Mouse (Mus musculus): ENCODE results near the gene Spata48.

Gene Spata48

GRCm38 (mm10) chr11:11530126-11530525 lies 68.2 kb downstream of the Spata48 start:
- in situ Hi-C loops (cut with MseI, MboI): no loop called here

- in situ Hi-C loops (cut with MseI, MboI): no loop called here
These were observed 74.4 kb downstream of the Spata48 start for GRCm38 (mm10) chr11:11536295-11536694.

GRCm38 (mm10) chr11:11545948-11546347 lies 84.1 kb downstream of the Spata48 start:
- in situ Hi-C loops (cut with MseI, MboI): no loop called here

GRCm38 (mm10) chr11:11546903-11547511 lies 85.1 kb downstream of the Spata48 start:
- in situ Hi-C loops (cut with MseI, MboI): no loop called here

- in situ Hi-C loops (cut with MseI, MboI): no loop called here
These were observed 85.8 kb downstream of the Spata48 start for GRCm38 (mm10) chr11:11547597-11548240.

DNA sequence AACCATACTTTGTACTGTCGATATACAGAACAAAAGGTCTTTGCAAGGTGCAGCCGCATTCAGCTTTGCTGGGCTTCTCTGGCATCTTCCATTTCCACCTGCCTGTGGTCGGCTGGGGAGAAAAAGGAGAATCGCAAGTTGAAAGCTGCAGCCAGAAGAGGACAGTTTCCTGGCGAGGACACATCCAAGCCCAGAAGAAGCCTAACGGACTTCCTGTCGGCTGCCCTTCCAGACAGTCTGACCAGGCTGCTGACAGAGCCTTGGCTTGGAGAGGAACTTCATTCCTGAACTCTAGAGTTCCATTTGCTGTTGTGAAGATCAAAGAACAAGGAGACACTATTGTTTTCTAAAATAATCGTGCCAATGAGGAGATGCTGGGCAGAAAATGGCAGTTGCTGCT lies 93.7 kb downstream of the Spata48 start:
- in situ Hi-C loops (cut with MseI, MboI): loop anchor here (5.0 kb wide), 1 partner anchor 187 kb away; no protein-coding TSS in a partner anchor

GRCm38 (mm10) chr11:11556186-11556585 lies 94.3 kb downstream of the Spata48 start:
- in situ Hi-C loops (cut with MseI, MboI): loop anchor here (5.0 kb wide), 1 partner anchor 186 kb away; no protein-coding TSS in a partner anchor

DNA sequence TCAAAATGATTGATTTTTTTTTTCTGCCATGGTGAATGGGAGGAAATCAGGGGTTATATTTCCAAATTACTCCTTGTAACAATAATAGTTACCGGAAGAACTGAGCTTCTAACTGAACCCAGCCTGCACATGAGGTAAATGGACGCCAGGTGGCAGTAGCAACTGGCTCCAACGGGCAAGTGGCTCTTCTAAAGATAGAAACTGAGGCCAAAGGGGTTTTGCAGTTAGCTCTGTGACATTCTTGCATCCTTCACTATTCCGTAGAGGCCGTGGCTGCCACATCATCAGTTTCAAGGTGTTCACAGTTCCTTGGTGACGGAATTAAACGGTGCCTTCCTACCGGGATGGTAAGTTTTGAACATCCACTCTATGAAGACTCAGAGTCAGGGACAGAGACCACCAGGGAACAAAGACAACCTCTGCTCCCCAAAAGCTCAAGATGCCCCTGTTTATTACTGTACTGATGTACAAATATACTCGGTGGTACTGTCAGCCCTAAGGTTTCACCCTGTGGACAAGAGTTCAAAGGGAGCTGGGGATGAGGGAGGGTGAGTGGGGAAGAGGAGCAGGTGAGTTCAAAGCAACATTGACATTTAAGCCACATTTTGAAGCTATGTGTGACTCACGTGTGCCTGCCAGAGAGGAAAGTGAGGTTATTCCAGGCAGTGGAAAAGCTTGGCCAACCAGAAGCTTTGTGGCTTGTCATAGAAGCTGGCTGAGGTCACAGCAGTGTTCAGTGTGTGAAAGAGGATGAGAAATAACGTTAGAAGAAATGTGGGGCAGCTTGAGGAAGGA lies 95.5 kb downstream of the Spata48 start:
- in situ Hi-C loops (cut with MseI, MboI): loop anchor here (5.0 kb wide), 1 partner anchor 185 kb away; no protein-coding TSS in a partner anchor

- in situ Hi-C loops (cut with MseI, MboI): loop anchor here (5.0 kb wide), 1 partner anchor 184 kb away; no protein-coding TSS in a partner anchor
These were observed 96.8 kb downstream of the Spata48 start for GRCm38 (mm10) chr11:11558662-11559061.

DNA sequence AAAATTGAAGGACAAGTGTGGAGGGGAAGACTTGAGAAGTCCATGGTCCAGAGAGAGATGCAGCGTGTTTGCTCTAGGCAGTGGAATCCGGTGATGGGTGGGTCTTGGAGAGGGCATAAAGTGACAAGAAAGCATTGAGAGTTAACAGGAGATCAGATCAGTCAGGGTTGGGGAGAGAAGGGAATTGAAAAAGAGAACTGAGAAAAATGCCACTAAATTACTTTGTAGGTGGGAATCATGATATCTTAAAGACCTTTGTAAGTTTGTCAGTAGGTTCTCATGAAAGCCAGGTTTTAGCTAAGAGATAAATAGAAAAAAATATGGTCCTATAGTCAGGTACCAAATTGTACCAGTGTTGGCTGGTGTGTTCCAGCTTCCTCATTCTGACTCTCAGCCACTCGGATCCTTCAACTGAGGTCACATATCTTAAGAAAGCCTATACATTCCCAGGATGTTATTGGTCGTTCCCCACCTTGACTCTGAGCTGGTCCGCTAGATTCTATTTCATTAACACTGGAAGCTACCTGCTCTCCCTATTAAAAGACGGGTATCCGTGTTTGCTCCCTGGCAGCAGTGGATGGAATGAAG lies 97.3 kb downstream of the Spata48 start:
- in situ Hi-C loops (cut with MseI, MboI): loop anchor here (5.0 kb wide), 1 partner anchor 183 kb away; no protein-coding TSS in a partner anchor

DNA sequence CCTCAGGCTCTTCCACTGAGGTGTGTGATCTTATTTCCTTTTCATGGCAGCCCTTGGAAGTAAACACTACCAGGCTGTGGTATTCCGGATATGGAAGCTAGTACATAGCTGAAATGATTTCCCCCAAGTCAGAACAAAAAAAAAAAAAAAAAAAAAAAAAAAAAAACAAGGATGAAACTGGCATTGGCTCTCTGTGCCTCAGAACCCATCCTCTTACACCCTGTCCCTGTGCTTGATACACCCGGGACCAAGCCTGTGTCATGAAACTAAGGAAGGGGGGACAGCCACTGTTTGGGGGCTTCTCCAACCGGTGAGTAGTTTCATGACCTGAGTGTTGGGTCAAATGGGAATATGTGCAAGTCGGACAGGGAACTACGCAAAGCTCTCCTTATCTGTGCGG lies 99.2 kb downstream of the Spata48 start:
- in situ Hi-C loops (cut with MseI, MboI): no loop called here

DNA sequence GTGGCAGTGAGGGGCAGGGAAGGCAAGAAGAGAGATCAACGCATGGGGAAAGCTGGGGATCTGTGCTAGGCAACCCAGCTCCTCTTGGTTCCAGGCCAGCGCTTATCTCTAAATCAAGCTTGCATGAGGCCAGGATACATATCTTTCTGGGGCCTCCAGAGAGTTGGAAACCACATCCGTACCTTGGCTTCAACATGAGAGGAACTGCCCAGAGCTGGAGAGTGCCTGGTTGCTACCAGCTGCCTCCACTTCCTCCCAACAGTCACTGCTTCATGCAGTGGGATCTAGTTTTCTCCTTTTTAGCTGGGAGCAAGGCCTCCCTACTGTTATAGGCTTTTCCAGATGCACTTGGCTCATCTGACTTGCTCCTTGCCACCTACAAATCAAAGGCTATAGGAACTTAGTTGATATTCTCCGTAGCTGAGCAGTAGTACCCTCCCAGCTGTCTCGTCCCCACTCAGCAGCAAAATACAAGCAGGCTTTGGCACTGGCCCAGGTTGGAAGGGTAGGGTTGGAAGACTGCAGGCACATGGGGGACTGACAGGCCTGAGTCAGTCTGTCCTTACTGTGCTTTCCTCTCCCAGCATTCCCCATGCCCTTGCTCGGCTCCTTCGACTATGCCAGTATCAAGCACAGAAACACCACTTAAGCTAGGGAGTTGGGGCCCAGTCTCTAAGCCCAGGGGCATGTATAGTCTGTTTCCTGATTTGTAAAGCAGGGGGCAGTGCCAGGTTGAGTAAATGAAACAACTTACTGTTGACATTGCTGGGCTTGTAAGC lies 102.6 kb downstream of the Spata48 start:
- in situ Hi-C loops (cut with MseI, MboI): no loop called here

Data from mouse trophoblast stem cell (cell line).